Mouse (Mus musculus) pancreas, adult 10 weeks (tissue): ENCODE data around the gene Il12rb1. TPM values are rescaled to one million over a fixed set of nuclear protein-coding genes. Genes with fewer than 3 reads are reported as not detected.

Source experiments
- polyA plus RNA-seq: library from polyadenylated mRNA; stranded (reverse); fragments of 350-450 nt; fragmentation: Illumina TruSeq; extraction: RNeasy Lipid Tissue Mini Kit (QIAGEN cat#74804); gene quantifications from one replicate; pipeline ENCODE4 v1.2.3, GENCODE M21; 2015; ENCODE audit warnings: low read depth, low replicate concordance; ENCODE audit not compliant: insufficient read depth

Gene Il12rb1
- not detected for polyA plus RNA-seq

DNA sequence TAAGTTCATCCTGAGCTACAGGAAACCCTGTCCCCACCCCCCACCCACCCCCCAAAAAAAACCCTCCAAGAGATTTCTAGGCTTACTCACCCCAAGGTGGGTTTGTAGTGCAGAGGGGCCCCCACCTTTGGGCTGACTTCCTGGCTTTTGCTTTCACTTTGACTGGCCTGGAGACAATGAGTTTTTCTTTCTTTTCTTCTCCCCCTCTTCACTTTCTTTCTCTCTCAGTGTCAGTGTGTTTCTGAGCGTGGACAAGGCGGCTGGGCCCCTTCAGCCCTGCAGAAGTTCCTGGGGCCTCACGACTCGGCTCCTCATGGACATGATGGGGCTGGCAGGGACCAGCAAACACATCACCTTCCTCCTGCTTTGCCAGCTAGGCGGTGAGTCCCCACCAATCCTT, at the start of gene Il12rb1:
Gene Il12rb1 (plus strand): TSS at position 211 of the 400 bp plus-strand sequence.

DNA sequence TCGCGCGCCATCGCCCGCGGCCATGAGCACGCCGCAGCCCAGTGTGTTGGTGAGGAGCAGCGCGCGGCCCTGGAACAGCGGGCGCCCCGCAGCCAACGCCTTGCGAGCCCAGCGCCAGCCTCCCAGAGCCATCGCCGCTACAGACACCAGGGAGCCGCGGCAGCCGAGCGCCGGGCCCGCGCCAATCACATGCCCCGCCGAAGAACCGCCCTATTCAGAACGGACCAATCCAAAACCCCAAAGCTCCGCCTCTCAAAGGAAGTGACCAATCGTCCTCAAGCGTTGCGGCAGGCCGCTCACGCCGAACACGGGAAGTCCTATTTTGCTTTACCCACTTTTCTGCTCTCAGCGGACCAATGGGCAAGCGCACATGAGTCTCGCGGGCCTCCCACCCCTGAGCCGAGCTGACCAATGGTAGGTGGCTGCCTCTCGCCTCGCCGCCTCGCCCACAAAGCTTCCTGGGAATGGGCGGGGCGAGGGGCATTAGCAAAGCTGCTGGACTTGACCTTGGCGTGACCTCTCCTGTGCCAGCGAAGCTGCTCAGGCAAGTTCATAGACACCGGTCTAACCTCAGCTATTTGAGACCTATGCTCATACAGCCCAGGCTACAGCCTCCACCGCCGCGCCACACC, 47.4 kb upstream of the Il12rb1 start, which contains the start of gene Mpv17l2:
Gene Mpv17l2 (minus strand): TSS at position 172 of the 632 bp plus-strand sequence.

DNA sequence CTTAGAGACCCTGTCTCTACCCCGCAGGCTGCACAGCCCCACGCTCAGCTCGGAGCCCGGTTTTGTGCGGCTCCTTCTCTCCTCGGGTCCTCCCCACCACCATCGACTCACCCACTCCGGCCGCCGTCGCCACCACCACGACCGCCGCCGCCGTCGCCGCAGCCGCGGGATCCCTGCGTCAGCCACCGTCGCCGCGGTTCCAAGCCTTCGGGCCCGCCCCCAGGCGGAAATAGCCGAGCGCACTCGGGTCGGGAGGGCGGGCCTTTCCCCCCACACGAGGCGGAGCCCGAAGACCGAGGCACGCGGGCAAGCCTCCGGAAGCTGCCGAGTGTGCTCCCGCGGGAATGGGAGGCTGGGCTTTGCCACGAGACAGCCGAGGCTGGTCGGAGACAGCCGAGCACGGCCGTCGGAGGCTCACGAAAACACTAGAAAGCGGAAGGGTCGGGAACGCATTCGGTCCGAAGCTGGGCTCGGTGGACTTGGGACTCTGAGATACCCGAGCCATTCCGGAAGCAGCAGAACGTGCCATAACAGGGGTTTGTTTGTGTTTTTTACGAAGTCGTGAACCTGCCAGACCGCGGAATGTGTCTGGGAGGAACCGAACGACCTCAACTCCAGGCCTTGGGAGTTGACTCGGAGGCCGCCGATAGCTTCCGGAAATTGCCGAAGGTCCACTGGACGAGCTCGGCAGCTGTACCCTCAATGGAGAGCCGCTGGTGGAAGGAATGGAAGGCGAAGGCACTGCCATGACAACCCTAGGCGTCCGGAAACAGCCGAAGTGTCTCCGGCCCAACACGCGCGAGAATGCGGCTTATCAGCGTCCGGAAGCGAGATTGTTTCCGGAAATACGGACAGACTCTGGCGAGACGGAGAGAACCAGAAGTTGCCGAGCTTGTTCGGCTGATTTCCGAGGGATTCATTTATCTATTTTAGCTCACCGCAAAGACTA, 31.5 kb upstream of the Il12rb1 start, which contains the start of gene Pik3r2:
Gene Pik3r2 (minus strand): TSS at position 218 of the 949 bp plus-strand sequence.

DNA sequence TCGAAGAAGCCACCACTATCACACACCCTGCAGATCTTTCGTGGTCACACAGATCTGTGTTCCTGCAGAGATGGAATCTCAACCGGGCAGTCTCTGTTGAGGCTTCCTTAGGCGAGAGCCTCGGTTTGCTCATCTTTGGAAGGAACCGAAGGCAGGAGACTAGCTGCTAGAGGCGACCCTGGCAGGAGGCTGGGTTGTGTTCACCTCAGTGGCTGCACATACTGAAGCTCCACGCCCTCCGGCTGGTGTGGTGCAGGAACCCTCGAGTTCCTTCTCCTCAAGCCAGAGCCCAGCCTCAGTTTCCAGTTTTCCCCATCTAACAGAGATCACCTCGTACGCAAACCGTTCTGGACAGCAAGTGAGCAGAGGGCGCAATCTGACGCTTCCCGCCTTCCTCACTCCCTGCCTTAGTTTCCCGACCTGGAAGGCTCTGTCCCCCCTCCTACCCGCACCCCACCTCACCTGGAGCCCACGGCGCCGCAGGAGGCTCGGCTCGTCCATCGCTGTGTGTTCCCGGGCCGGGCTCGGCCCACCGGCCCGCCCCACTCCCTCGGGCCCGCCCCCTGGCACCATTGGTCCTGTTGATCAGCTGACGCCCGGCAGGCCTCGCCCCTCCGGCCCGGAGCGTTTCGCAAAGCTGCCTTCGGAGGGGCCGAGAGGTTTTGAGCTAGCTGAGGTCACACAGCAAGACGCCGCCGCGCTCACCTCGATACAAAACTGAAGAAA, 3.6 kb upstream of the Il12rb1 start, which contains the start of gene Mast3:
Gene Mast3 (minus strand): TSS at position 574 of the 726 bp plus-strand sequence.

DNA sequence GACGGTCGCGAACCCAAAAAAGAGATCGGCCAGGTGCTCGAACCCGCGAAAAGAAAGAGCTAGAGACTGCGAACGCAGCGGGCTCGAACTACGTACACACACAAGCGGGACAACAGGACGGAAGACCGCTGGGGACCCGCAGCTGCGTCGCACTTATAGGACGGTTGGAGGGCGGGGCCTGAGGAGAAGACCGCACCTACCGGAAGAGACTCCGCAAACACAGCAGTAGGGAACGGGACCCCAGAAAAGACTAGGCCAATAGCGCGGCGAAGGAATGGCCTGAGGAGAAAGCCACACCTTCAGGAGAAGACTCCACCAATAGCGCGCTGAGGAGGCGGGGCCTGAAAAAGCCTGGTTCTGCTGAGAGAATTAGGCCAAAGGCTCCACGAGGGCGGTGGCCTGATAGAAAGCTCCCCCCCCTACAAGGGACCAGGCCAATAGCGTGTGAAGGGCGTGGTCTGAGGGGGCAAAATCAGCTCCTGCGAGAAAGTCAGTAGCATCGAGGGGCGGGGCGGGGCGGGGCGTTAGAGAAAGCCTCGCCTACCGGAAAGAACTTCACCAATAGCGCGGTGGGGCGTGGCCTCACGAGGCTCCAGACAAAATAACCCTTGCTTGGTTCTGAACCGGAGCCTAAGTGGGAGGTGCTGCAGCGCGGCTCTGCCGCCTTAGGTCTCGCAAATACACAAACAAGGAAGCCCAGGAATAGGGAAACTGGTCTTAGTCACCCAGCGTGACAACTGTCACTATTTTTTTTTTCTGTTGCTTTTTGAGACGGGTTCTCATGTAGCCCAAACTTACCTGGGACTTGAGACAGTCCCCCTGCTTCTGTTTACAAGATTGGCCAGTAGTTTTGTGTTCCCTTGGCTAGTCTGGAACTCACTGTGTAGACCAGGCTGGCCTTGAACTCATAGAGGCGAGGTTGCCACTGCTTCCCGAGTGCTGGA, 31.4 kb downstream of the Il12rb1 start, which contains the start of gene Arrdc2:
Gene Arrdc2 (minus strand): TSS at position 313 of the 944 bp plus-strand sequence.

DNA sequence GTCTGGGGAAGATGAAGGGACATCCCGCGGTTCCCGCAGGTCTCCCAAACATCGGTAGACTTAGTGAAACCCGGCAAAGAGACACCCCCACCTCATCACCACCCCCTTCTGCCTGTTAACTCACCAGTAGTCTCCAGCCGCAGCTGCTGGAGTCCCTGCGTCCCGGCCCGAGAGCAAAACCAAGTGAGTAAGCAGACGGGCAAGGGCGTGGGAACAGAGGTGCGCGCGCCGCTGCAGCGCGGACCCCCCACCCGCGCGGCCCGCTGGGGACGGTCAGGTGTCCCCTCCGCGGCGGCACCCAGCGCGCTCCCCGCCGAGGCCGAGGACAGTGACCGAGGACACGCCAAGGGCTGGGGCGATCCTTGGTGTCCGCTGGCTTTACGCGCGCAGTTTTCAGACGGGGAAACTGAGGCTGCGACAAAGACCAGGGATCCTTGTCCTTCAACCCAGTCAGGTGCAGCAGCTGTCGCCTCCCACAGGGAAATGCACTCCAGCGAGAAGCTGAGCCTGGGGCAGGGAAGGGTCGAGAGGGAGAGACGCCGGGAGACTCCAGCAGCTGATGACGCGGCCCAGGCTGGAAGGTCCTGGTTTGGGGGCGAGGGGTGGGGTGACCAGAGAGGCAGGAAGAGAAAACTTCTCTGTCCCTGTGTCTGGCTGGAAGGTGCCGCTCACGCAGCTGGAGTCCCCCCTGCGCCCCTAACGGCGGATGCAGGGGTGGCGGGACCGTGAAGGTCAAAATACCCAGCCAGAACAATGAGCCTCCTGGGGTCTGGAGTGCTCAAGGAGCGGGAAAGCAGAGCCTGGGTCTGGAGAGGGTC, 54.8 kb downstream of the Il12rb1 start, which contains the start of gene Kcnn1:
Gene Kcnn1 (minus strand): TSS at position 435 of the 818 bp plus-strand sequence.

Other genes starting within 250 kb of the Il12rb1 start
- 17.5 TPM for gene Isyna1, start 214.1 kb upstream of the Il12rb1 start, polyA plus RNA-seq
- 22.8 TPM for gene Ssbp4, start 199.6 kb upstream of the Il12rb1 start, polyA plus RNA-seq
- gene Lrrc25, start 192.3 kb upstream of the Il12rb1 start, polyA plus RNA-seq: 2.3 TPM
- 0.61 TPM for gene Gdf15, start 176.0 kb upstream of the Il12rb1 start, polyA plus RNA-seq
- 8.6 TPM for gene Pgpep1, start 148.1 kb upstream of the Il12rb1 start, polyA plus RNA-seq
- gene Lsm4, start 135.2 kb upstream of the Il12rb1 start, polyA plus RNA-seq: 14.0 TPM
- gene Jund, start 109.5 kb upstream of the Il12rb1 start, polyA plus RNA-seq: 32.7 TPM
- not detected for gene Iqcn, start 105.0 kb upstream of the Il12rb1 start, polyA plus RNA-seq
- gene Gm3336, start 89.9 kb upstream of the Il12rb1 start, polyA plus RNA-seq: not detected
- 1.9 TPM for gene Pde4c, start 84.7 kb upstream of the Il12rb1 start, polyA plus RNA-seq
- 12.4 TPM for gene Rab3a, start 53.8 kb upstream of the Il12rb1 start, polyA plus RNA-seq
- gene Mpv17l2, start 47.5 kb upstream of the Il12rb1 start, polyA plus RNA-seq: 13.1 TPM
- gene Pik3r2, start 31.7 kb upstream of the Il12rb1 start, polyA plus RNA-seq: 9.3 TPM
- gene Mast3, start 3.4 kb upstream of the Il12rb1 start, polyA plus RNA-seq: 40.0 TPM
- gene Arrdc2, start 31.3 kb downstream of the Il12rb1 start, polyA plus RNA-seq: 18.1 TPM
- gene Kcnn1, start 54.8 kb downstream of the Il12rb1 start, polyA plus RNA-seq: 1.6 TPM
- 9.8 TPM for gene Ccdc124, start 65.5 kb downstream of the Il12rb1 start, polyA plus RNA-seq
- not detected for gene Slc5a5, start 84.3 kb downstream of the Il12rb1 start, polyA plus RNA-seq
- gene Rpl18a, start 89.0 kb downstream of the Il12rb1 start, polyA plus RNA-seq: 1,080 TPM
- gene Map1s, start 97.5 kb downstream of the Il12rb1 start, polyA plus RNA-seq: 5.2 TPM